Mouse (Mus musculus): Measurements from ENCODE around the gene Pttg1ip.

- no peak for TF ChIP-seq CTCF (conservative IDR thresholded peaks at IDR 0.05; ENCODE audit: low read length)
- no peak for TF ChIP-seq NANOG (IDR thresholded peaks at IDR 0.05; ENCODE audit: borderline replicate concordance, low read length)
Measured at GRCm38 (mm10) chr10:77634452-77635231, 53.1 kb downstream of the Pttg1ip start.

Data from E14TG2a.4 (cell line).